Mouse (Mus musculus) lung, postnatal 14 days (tissue): Measurements from ENCODE around the gene Wap.
"Not testable (repeated sequence)": the region's sequence is repeated elsewhere in the genome, so short reads cannot be mapped to it uniquely, and the experiment has no call there.

Experiments
- DNase-seq: peaks from one replicate; pipeline ENCODE4 v3.0.0; 2021

The Wap gene

DNA sequence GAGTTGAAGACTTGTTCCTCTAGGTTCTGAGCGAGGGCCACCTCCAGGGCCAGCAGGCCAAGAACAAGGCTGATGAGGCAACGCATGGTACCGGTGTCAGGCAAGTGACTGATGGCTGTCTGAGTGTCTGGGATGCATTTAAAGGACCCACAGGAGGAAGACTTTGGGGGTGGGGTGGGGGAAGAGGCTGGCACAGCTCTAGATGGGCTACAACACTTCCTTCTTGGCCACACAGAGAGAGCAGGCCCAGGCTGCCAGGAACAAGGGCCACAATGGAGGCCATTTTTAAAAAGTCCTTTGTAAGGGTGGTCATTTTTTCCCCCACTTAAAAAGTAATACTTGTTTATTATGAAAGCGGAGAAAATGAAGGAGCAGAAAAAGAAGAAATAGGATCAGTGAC is at the start of gene Wap:
Wap (minus strand) TSS at position 101 of the 400 bp plus-strand sequence.
- no peak for DNase-seq

GRCm38 (mm10) chr11:6684741-6685140 is 46.3 kb upstream of the Wap start:
- no peak for DNase-seq

GRCm38 (mm10) chr11:6680397-6680818 is 42.0 kb upstream of the Wap start:
- DNase-seq: peak; percentile 56

GRCm38 (mm10) chr11:6679694-6680396 is 41.4 kb upstream of the Wap start:
- DNase-seq: peak; percentile 9

GRCm38 (mm10) chr11:6677530-6677929 is 39.1 kb upstream of the Wap start:
- peak; percentile 11 for DNase-seq

DNA sequence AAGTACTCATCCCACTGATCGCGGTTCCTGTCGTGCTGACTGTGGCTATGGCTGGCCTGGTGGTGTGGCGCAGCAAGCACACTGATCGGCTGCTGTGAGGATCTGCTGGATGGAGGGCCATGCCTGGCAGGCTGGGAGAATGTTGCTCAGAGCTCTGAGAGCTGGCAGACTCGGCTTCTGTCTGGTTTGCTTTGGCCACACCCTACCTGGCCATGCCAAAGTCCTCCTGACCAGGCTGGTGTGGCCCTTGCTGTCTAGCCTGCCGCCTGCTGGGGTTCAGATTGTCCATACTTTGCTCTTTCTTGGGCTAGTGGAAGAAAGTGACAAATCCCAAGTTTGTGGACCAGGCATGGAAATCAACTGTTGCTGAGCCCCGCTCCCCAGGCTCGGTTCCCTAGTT is 38.2 kb upstream of the Wap start:
- DNase-seq: no peak

GRCm38 (mm10) chr11:6675402-6675801 is 37.0 kb upstream of the Wap start:
- DNase-seq: no peak

GRCm38 (mm10) chr11:6674701-6675100 is 36.3 kb upstream of the Wap start:
- DNase-seq: no peak

DNA sequence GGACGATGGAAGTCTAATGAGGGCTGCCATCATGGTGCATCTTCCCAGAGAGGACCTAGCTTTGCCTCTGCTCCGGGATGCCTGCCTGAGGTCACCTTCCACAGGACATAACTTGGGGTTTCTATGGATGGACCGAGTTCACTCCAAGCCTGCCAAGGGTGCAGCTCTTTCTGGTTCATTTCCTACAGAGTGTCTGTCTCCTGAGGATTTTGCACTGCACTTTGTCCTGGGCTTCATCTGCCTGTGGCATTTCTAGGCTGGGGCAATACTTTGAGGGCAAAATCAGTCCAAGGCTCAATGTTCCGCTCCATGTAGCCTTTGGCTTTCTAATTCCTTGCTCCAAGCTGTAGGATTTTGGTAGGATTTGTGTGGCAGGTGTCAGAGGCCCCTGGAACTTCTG is 32.4 kb upstream of the Wap start:
- DNase-seq: no peak

GRCm38 (mm10) chr11:6670044-6670443 is 31.6 kb upstream of the Wap start:
- no peak for DNase-seq

DNA sequence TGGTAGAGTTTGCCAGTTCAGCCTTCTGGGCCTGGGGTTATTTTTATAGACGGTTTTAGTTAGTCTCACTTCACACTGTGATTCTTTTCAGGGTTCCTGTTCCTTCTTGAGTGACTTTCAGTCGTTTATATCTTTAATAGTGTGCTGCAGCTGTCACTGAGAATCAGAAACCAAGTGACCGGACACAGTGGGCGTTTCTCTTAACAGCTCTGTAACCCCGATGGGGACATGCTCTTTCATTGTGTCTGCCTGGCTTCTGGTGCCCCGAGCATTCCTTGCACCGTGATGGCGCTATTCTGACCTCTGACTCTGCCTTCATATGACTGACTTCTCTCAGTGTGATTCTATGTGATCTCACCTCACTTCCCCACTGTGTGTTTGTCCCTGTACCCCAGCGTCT is 30.6 kb upstream of the Wap start:
- no peak for DNase-seq

- DNase-seq: no peak
Measured at GRCm38 (mm10) chr11:6666634-6667033, 28.2 kb upstream of the Wap start.

- no peak for DNase-seq
Measured at GRCm38 (mm10) chr11:6661206-6661605, 22.8 kb upstream of the Wap start.

GRCm38 (mm10) chr11:6658271-6658670 is 19.8 kb upstream of the Wap start, which contains the start of gene Ramp3:
Ramp3 (plus strand) TSS chr11:6658521.
- DNase-seq: peak; percentile 14

GRCm38 (mm10) chr11:6654903-6655302 is 16.5 kb upstream of the Wap start:
- peak; percentile 90 for DNase-seq

DNA sequence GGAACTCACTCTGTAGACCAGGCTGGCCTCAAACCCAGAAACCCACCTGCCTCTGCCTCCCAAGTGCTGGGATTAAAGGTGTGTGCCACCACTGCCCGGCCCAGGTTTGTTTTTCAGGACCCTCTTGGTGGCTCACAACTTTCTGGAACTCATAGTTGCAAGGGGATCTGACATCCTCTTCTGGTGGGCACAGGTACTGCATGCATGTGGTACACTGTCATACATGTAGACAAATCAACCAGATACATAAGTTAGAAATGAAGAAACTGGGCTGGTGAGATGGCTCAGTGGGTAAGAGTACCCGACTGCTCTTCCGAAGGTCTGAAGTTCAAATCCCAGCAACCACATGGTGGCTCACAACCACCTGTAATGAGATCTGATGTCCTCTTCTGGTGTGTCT is 14.5 kb upstream of the Wap start:
- not testable (repeated sequence) for DNase-seq

DNA sequence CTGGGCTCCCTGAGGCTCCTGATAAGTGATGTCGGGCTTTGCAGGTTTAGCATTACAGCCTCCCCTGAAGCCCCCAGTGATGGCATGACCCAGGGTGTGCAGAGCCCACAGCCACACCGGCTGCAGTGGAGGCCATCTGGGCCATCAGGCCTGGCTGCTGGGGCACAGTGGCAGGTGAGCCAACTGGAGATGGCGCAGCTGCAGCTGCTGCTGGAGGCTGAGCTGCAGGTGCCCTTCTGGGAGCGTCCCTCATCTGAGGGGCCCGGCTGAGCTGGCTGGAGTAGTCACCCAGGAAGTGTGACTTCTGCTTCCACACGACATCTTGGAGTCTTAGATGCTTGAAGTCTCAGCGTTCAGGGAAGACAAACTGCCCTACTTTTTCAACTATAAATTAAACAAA is 12.1 kb upstream of the Wap start:
- no peak for DNase-seq

DNA sequence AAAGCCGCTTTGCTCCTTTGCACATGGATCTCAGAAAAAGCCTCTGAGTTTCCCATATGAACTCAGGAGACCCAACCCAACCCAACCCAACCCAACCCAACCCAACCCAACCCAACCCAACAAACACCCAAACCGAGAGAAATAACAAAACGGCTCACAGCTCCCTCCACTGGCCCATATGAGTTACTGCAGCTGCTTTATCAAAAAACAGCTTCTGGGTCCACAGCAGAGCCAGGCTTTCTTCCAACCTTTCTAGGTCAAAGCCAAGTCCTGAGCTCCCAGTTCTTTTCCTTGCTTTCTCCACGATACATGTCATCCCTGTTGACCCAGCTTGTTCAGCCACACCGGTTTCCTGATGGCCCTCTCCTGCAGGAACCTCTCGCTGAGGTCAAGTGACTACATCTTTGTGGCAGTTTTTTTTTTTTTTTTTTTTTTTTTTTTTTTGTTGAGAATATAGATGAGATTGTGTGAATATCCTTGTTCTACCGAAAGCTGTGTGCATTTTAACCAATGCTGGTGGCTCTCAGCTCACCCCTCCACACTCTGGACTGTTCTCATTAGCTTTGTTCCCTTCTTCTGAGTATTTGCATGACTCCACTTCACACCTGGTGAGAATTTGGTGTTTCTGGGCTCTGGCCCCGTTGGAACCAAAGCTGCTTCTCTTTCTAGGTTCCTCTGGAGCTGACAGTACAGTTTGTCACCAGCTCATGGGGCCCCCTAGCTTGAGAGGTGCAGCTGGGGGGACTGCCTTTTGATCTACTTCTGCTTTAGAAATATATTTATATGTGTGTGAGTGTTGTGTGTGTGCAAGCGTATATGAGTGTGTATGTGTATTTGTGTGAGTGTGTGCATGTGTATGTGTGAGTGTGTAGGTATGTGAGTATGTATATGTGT is 9.6 kb upstream of the Wap start:
- DNase-seq: no peak

DNA sequence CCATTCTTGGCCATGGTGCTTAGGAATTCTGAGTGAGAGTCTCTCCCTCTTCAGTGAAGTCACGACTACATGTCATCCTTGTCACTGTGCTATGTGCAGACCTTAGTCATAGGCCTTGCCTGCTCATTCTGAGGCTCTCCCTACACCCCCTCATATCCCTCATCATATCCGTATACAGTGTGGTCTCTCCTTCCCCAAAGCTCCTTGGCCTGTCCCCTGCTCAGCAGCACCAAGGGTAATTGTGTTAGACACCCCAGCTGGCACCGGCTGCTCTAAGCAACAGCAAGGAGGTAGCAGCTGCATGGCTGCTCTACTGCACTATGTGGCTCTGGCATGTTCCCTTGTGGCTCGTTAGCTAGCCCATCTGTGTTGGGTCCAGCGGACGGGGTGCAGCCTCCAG is 6.1 kb upstream of the Wap start:
- DNase-seq: no peak

- peak; percentile 12 for DNase-seq
Measured at GRCm38 (mm10) chr11:6639072-6639471, 635 bp upstream of the Wap start.

- no peak for DNase-seq
Measured at GRCm38 (mm10) chr11:6636150-6636549, 2.3 kb downstream of the Wap start.

DNA sequence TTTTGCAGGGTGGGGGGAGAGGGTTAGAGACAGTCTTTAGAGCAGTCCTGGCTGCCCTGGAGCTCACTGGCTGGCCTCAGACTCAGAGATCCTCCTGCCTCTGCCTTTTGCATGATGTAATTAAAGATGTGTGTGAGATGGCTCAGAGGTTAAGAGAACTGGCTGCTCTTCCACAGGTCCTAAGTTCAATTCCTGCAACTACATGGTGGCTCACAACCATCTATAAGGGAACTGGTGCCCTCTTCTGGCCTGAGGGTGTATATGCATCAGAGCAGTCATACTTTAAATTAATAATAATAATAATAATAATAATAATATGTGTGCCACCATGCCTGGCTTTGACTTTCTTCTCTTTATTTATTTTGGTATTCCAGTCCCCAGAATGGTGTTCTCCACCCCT is 8.8 kb downstream of the Wap start:
- DNase-seq: peak; percentile 35

DNA sequence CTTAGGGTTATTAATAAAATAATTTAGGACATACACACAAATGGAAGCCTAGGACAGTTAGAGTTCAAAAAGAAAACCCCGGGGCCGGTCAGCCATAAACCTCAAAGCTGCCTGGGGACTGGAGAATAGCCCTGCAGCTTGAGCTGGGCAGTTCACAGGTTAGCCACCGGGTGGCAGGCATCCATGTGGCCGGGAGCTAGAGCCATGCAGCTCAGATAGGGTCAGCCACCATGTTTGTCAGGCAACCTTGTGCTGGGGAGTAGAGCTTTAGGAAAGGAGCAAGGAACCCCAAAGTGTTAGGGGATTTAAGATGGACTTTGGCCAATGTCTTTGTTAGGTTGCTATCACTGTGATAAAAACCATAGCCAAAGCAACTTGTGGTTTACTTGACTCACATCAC is 9.9 kb downstream of the Wap start:
- DNase-seq: peak; percentile 57

DNA sequence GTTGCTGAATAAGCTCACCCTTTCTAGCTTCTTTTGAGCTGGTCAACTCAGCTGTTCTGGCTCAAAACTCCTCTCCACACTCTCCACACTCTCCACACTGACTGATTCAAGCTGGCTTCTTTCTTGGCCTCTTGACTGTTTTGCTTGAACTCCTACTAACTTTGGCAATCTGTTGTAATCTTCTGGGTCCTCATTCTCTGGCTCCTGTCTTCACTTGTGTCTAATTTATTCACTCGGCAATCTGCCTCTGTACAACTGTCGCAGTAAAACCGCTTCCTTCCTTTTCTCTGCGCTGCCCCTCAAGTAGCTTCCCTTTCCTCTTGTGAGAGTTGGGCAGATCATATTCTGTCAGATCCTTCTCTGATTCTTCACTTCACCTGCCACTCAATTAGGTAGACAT is 10.7 kb downstream of the Wap start:
- no peak for DNase-seq
